Mouse (Mus musculus): ENCODE measurements at regions not wholly inside any gene's neighbourhood (a gene's known extent, or its start where the extent isn't known, plus 50 kb on each side); places are given as distances from the start of the nearest gene placed in this dataset.
A peak's percentile ranks its signal among the peaks of the same experiment; 100 is the strongest.

- WGBS: 77% methylated on average over 1 of the region's 1 CpGs
- ATAC-seq: no peak
- H3K4me1 ChIP-seq (replicated peaks): no peaks in the 10 kb centered on the region
- no peak overlapping the region for H3K4me2 ChIP-seq (replicated peaks)
- H3K9ac ChIP-seq: no peak overlapping the region
- no peak overlapping the region for H3K4me3 ChIP-seq (replicated peaks)
- no peaks in the 10 kb centered on the region for H3K27me3 ChIP-seq (replicated peaks)
- no peaks in the 10 kb centered on the region for H3K9me3 ChIP-seq
- no peaks in the 10 kb centered on the region for H3K36me3 ChIP-seq
- no peak overlapping the region for H3K27ac ChIP-seq
These were observed 734.2 kb upstream of the Prmt6 start for GRCm38 (mm10) chr3:110984987-110985386.

- 49% methylated on average over 1 of the region's 1 CpGs for WGBS
- no peaks in the 10 kb centered on the region for H3K36me3 ChIP-seq
- no peaks in the 10 kb centered on the region for H3K9me3 ChIP-seq
- no peak overlapping the region for H3K4me2 ChIP-seq (replicated peaks)
- no peak overlapping the region for H3K27ac ChIP-seq
- no peaks in the 10 kb centered on the region for H3K4me1 ChIP-seq (replicated peaks)
- no peak overlapping the region for H3K9ac ChIP-seq
- ATAC-seq: peak; percentile 53
- no peaks in the 10 kb centered on the region for H3K27me3 ChIP-seq (replicated peaks)
- H3K4me3 ChIP-seq (replicated peaks): no peak overlapping the region
These were observed 728.5 kb upstream of the Prmt6 start for GRCm38 (mm10) chr3:110979301-110979700.

Data from intestine, embryonic 15.5 days (tissue).